Mouse (Mus musculus) thymus, postnatal 14 days (tissue): Measurements from ENCODE around the gene Rad51b.
A peak's percentile ranks its signal among the peaks of the same experiment; 100 is the strongest.

Experiments used
- DNase-seq: peaks from one replicate; pipeline ENCODE4 v3.0.0; 2021

Gene Rad51b

GRCm38 (mm10) chr12:79625699-79626554, 328.8 kb downstream of the Rad51b start:
- peak; percentile 18 for DNase-seq

GRCm38 (mm10) chr12:79626555-79627080, 329.5 kb downstream of the Rad51b start:
- no peak for DNase-seq

GRCm38 (mm10) chr12:79627351-79628120, 330.5 kb downstream of the Rad51b start:
- peak; percentile 19 for DNase-seq

DNA sequence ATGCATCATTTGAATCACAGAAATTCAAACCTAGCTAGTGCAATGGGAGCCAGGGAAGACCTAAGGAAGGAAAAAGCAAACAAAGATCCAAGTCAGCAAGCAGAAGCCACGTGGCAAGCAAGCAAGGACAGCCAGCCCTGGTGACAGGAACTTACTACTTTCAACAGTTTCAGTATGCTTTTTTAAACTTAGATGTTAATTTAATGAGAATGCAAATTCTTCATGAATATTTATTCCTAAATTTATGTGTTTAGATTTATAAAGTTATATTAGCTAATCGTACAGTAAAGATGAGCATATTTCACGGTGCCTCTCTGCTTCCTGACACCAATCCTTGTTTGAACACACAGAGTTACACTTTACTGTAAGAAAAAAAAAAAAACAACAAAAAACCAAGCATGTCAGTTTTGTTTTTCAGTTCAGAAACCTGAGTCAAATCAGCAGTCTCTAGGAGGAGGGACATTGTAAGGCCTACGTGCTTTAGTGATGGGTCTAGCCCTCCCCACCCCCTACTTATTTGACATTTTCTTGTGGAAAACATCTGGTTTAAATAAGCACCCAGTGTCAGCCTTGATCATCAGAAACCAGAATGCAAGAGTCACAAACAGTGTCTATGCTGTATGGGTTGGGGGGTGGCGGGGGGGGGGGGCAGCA, 331.2 kb downstream of the Rad51b start:
- no peak for DNase-seq

DNA sequence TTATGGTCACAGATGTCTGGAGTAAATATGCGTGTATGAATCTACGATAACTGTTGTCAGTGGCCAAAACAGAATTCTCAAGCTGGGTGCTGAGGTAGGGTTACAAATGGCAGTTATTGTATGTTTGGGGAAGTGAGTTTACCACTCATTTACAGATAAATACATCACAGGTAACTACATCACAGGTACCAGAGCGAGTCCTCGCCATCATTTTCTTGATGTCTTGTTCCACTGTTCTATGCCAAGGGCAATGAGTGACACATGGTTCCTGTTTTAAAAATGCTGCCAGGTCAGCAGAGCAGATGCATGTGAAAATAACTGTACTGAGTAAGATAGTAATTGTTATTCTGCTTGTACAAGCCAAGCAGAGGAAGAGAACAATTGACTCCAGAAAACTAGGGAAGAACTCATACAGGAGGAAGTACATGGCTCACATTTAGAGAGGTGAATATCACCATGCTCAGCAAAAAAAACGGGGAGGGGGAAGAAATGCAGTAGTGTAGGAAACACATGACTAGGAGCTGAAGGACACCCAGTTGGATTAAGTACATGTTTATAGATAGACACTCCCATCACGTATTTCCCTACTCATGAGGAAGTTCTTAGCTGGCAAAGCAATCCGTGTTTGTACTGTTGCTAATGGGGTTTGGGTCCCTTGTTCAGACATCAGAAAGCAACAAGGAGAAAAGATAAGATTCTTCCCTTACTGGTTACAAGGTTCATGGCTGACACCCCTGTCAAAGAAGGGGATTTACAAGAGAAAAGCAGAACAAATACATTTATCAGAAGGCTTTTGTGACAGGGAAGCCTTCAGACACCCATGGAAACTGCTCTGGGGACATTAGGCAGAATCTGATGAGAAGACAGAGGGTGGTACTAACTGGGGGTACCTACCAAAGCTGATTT, 333.1 kb downstream of the Rad51b start:
- DNase-seq, result no peak

DNA sequence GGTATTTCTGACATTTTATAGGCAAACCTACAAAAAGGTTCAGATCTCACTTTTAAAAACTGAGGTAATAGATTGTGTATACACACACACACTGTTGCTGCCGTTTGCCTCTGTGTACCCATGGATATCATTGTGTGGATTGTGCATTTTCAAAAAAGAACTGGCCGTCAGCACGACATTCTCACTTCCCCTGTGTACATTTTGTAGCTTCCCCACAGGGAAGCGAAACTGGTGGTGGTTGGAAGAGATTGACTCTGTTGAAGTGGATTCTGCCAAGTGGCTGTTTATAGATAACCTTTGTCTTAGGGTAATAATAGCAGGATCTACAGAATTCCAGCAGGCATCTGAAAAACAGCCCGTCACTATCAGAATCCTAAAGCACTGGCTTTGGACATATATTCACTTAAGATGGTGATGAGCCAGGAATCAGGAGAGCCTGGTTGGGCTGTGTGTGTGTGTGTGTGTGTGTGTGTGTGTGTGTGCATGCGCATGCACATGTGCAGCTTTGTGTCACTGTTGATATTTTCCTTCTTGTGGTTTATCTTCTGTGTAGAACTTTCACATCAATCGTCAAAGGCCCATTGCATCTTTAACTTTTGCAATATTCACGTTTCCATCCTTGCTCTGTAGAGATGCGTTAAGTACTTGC, 336.5 kb downstream of the Rad51b start:
- DNase-seq, result no peak

DNA sequence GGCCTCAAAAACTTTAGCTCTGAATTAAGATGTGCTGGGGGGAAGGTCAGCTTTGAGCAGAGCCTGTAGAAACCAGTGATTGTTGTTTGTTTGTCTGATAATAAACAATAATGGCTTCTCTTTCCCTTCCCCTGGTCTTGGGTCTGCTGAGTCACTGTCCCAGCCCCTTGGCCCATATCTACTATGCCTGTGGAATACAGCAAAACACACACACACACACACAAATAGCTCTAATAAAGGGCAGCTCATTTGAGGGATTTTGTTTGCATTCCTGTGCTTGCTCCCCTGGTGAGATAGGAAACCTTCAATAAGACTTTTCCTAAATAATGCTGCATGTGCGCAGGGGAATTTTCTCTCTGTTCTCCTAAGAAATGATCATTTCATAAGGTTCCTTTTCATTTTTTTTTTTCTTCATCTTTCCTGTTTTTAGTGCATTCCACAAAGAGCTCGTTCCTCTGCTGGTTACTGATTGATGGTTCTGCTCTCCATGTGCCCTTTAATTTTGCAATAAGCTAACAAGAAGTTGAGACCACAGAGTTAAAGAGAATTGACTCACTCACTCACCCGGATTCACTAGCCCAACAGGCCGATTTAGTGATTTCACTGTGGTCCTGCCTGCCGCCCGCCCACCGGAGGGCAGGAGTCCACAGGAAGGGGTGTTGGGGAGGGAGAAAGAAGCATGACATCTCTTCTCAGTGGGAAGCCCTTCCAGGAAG, 344.6 kb downstream of the Rad51b start:
- DNase-seq, result peak; percentile 23

DNA sequence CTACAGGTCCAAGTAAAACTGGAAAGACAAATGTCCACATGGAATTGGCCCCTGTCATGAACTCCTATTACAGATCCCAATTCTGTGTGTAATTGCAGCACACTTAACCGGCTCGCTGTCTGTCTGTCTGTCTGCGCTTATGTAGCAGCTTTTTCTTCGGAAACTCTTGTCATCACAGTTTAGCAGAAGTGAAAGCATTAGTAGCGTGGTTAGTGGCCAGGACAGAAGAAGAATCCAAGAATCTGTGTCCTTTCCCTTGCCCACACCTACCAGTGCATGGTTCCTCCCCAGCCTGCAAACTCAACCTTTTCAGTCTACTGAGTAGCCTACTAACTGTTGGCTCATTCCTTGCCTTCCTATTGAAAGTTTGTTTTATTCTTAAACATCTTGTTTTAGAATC, 345.6 kb downstream of the Rad51b start:
- DNase-seq, result no peak

DNA sequence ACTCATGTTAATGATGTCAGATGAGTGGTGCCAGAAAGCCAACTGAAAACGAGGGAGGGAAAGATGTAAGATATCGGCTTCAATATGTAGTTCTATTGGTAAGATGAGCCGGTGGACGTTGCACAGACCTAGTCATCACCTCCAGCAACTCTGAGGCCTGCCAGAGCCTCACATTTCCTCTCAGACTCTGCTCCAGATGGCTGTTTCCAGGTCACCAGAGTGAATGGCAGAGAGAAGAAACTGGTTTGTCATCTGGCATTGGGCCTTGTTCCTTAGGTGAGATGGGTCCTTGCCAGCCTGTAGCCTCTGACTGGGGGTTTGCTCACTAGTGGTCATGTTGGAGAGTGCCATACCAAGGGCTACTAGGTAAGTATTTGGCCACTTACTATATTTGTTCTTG, 348.6 kb downstream of the Rad51b start:
- no peak for DNase-seq

GRCm38 (mm10) chr12:79646646-79647164, 349.6 kb downstream of the Rad51b start:
- peak; percentile 72 for DNase-seq

GRCm38 (mm10) chr12:79647382-79647781, 350.3 kb downstream of the Rad51b start:
- DNase-seq, result no peak

GRCm38 (mm10) chr12:79647976-79648375, 350.9 kb downstream of the Rad51b start:
- DNase-seq, result no peak

DNA sequence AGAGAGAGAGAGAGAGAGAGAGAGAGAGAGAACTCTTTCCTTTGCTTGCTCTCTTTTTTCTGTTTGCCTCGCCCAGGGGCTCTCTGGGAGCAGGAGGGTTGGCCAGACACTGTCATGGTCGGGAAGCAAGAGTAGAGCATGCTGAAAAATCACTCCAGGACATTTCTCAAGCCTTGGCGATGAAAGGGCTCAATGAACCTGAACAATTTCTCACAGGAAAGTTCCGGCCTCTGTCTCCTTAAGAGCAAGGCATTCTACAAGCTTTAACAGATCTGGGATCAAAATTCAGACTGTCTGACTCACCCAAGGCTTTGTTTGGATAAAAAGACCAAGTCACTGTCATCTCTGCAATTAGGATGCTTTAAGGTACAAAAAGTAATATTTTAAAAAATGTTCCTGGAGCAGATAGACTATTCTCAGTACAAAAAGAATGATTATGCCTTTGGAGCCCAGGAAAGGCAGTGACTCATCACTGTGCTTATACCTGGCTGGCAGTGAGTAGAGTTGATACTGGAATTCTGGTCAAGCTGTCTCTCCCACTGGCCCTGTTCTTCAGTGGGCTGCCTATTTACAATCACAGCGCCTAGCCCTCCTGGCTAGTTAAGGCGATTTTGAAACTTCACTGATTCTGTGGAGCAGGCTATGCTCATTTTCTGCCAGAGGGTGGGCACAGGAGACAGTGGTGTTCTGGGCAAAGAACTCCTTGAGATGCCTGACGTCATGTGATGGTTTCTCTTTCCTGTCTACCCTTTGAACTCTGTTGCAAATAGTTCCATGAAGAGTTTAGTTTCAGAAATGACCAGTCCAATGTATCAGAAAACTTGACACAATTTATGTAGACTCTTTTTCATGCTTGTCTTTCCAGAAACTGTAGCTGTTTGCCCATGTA, 352.0 kb downstream of the Rad51b start:
- DNase-seq, result peak; percentile 20

DNA sequence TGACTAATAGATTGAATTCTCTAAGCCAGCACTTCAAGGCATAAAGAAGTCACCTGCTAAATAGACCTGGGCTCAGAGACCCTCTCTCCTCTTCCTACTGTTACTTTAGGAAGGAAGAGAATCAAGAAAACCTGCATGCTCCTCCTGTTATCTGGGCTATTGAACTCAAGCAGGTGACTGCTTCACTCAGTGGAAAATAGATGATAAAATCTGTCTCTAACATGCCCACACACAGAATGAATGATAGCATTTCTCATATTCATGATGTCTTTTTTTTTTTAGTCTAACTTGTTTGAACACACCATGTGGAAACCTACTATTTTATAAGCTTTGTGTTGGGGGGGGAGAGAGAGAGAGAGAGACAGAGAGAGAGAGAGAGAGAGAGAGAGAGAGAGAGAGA, 352.7 kb downstream of the Rad51b start:
- no peak for DNase-seq

DNA sequence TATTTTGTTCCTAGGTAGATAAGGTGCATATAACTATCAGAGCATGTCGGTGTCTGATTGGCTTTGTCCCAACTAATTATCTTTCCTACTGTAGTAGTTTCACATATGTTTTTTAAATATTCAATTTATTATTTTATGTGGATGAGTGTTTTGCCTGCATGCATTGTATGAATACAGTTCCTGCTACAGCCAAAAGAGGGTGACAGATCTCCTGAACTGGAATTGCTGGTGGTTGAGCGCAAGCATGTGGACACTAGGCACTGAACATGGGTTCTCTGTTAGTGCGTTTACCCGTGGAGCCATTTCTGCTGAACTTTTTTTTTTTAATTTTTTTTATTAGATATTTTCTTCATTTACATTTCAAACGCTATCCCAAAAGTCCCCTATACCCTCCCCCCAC, 358.1 kb downstream of the Rad51b start:
- no peak for DNase-seq

DNA sequence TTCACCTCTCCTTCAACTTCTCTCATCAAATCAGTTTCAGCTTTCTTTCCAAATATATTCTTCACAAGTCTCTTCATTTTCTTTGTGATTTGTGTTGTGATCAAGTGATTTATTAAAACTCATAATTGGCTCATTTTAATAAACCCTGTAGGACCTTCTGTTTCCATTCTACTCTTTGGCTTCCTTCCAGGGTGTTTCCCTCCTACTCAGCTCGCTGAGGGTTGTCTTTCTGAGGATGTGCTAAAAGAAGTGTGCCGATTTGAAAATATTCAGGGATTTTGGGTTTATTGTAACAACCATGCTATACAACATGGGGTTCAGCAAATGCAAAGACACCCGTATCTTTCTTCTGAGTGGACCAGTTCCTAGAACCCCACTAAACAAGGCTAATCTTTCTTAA, 361.8 kb downstream of the Rad51b start:
- DNase-seq, result no peak

DNA sequence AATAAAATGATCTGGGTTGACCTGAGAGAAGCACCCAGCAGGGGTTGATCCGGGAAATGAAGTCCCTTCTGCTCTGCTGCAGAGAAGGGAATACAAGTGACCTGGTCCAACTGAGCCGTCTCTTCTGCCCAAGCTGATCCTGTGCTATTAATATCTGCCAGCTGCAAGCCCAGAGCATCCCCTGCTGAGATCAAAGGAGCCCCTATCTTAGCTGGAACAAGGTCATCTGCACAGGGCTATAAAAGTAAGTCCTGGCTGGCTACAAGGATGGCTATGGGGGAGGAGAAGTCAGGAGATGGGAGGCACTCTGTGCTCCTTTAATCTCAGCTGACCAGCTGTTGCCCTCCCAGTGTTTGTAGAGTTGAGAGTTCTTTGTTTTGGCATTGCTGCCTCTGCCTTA, 364.2 kb downstream of the Rad51b start:
- DNase-seq, result no peak

DNA sequence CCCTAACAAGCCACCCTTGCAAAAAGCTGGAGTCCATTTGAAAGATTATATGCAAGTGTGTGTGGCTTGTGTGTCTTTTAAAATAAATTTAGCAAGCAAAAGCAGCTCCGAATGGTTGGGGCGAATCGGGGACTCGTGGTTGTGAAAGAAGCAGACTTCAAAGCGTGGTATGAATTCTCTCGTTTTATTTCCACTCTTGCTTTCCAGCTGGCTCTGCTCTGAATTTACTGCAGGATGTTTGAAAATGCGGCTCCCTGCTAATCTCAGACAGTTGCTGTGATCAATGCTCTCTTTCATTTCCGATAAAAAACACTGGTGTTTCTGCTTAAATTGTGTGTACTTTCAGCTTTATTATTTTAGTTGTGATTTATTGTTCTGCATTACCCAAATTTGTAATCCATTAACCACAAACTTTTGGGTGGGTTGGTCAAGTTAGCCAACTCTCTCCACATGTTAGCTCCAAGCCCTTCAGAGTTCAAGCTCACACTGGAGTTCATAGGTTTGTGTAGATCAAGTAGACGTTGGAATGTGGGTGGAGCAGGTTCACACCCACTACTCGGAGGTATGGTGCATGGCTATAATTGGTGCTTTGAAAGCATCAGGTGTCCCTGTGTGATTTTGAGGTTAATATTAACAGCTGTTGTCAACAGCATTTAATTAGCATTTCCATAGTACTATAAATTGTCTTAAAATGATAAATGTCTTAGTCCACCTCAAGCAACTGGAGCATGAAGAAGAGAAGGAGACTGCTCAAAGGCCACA, 366.2 kb downstream of the Rad51b start:
- DNase-seq, result no peak
